Mouse (Mus musculus) liver, embryonic 13.5 days (tissue): ENCODE measurements around the gene N4bp2. TPM values are rescaled to one million over a fixed set of nuclear protein-coding genes. Genes with fewer than 3 reads are reported as not detected.

Experiments used
- ATAC-seq: fragments of 200-750 bp; cut with Nextera tagmentation; 2 replicates; pipeline ENCODE4 v1.8.0; 2017; ENCODE audit warnings: low read depth, mild to moderate bottlenecking, moderate number of reproducible peaks, moderate library complexity
- DNase-seq: peaks from one replicate; pipeline ENCODE4 v3.0.0; 2022
- H3K27ac ChIP-seq: fragments of 300-500 bp; sonication (generic); 2 replicates; pipeline ENCODE4 v1.5.1; 2015; ENCODE audit warnings: moderate library complexity, mild to moderate bottlenecking, inconsistent platforms
- H3K27me3 ChIP-seq: fragments of 300-500 bp; sonication (generic); 2 replicates; pipeline ENCODE4 v1.6.1; 2015; ENCODE audit warnings: mild to moderate bottlenecking, inconsistent platforms
- H3K36me3 ChIP-seq: fragments of 300-500 bp; sonication (generic); 2 replicates; pipeline ENCODE4 v1.6.1; 2015; ENCODE audit warnings: mild to moderate bottlenecking, inconsistent platforms
- H3K4me1 ChIP-seq: fragments of 300-500 bp; sonication (generic); replicated peaks from 2 replicates; pipeline ENCODE4 v1.6.1; 2015; ENCODE audit warnings: inconsistent platforms
- H3K4me2 ChIP-seq: fragments of 300-500 bp; sonication (generic); 2 replicates; pipeline ENCODE4 v1.6.1; 2015; ENCODE audit warnings: inconsistent platforms, mild to moderate bottlenecking, moderate library complexity
- H3K4me3 ChIP-seq: fragments of 300-500 bp; sonication (generic); replicated peaks from 2 replicates; pipeline ENCODE4 v1.5.1; 2015; ENCODE audit warnings: mild to moderate bottlenecking, inconsistent platforms
- H3K9ac ChIP-seq: fragments of 300-500 bp; sonication (generic); 2 replicates; pipeline ENCODE4 v1.6.1; 2015; ENCODE audit warnings: mild to moderate bottlenecking, inconsistent platforms
- H3K9me3 ChIP-seq: fragments of 300-500 bp; sonication (generic); replicated peaks from 2 replicates; pipeline ENCODE4 v1.6.1; 2016; ENCODE audit warnings: inconsistent platforms
- whole genome bisulfite sequencing: fragments of 180-500 bp; shearing (Covaris S2); methylation state at CpG from one replicate; pipeline ENCODE4 v1.1.7; 2015; ENCODE audit not compliant: insufficient replicate concordance; 5-methylcytosine and 5-hydroxymethylcytosine counted together
- polyA plus RNA-seq: library from polyadenylated mRNA; unstranded; fragments of >200 nt; fragmentation: Nextera tagmentation; extraction: Ambion mirVana; gene quantifications from 2 replicates; pipeline ENCODE4 v1.2.1, GENCODE M21; 2015

Gene N4bp2
- polyA plus RNA-seq, 1 experiment from 2014 or later, result 9.6 TPM

GRCm38 (mm10) chr5:65781769-65782715 lies 18.7 kb downstream of the N4bp2 start:
- Histone ChIP-seq H3K4me1 (peaks cover 2% of the 10 kb centered on the region; the same call in 1 of the 2 replicates), H3K9ac (no peak overlapping the region), H3K27me3 (no peaks in the 10 kb centered on the region), H3K27ac (no peak overlapping the region), H3K9me3 (no peaks in the 10 kb centered on the region), H3K4me3 (no peak overlapping the region), H3K4me2 (no peak overlapping the region), H3K36me3 (peaks cover 34% of the 10 kb centered on the region)
- ATAC-seq (no peak), DNase-seq (no peak)
- WGBS, result 71% methylated on average over 13 of the region's 13 CpGs

GRCm38 (mm10) chr5:65790604-65791225 lies 27.4 kb downstream of the N4bp2 start:
- no peak overlapping the region for H3K4me3 ChIP-seq
- peaks cover 41% of the 10 kb centered on the region for H3K36me3 ChIP-seq
- ATAC-seq (no peak), DNase-seq (no peak)
- H3K9me3 ChIP-seq, result no peaks in the 10 kb centered on the region
- no peak overlapping the region for H3K4me2 ChIP-seq
- H3K27ac ChIP-seq, result no peak overlapping the region
- 68% methylated on average over 16 of the region's 16 CpGs for WGBS
- H3K27me3 ChIP-seq, result no peaks in the 10 kb centered on the region
- H3K4me1 ChIP-seq, result peaks cover 15% of the 10 kb centered on the region
- H3K9ac ChIP-seq, result no peak overlapping the region

- WGBS, result 70% methylated on average over 3 of the region's 3 CpGs
- H3K36me3 ChIP-seq, result peaks cover 56% of the 10 kb centered on the region
- no peak for DNase-seq
Observed at GRCm38 (mm10) chr5:65794202-65794601, 30.9 kb downstream of the N4bp2 start.

GRCm38 (mm10) chr5:65794702-65795101 lies 31.4 kb downstream of the N4bp2 start:
- Histone ChIP-seq H3K27me3 (no peaks in the 10 kb centered on the region), H3K4me2 (no peak overlapping the region), H3K9ac (no peak overlapping the region), H3K4me3 (no peak overlapping the region), H3K4me1 (peaks cover 19% of the 10 kb centered on the region), H3K27ac (peak overlapping the region; percentile 71), H3K9me3 (no peaks in the 10 kb centered on the region), H3K36me3 (peaks cover 58% of the 10 kb centered on the region)
- DNase-seq, result no peak
- WGBS, result 52% methylated on average over 3 of the region's 3 CpGs
- peak; percentile 19; the same call in 1 of the 2 replicates for ATAC-seq

More at GRCm38 (mm10) chr5:65794202-65794601, 30.9 kb downstream of the N4bp2 start:
- Histone ChIP-seq H3K4me2 (no peak overlapping the region), H3K4me1 (peaks cover 19% of the 10 kb centered on the region), H3K4me3 (no peak overlapping the region), H3K9me3 (no peaks in the 10 kb centered on the region), H3K27me3 (no peaks in the 10 kb centered on the region), H3K9ac (no peak overlapping the region), H3K27ac (peak overlapping the region; percentile 71)
- no peak for ATAC-seq

- Histone ChIP-seq H3K4me2 (peak overlapping the region; percentile 21; the same call in 1 of the 2 replicates), H3K9ac (no peak overlapping the region), H3K4me1 (peaks cover 19% of the 10 kb centered on the region), H3K36me3 (peaks cover 57% of the 10 kb centered on the region), H3K27ac (peak overlapping the region; percentile 71), H3K4me3 (no peak overlapping the region), H3K27me3 (no peaks in the 10 kb centered on the region), H3K9me3 (no peaks in the 10 kb centered on the region)
- WGBS, result 26% methylated on average over 9 of the region's 9 CpGs
- ATAC-seq, result peak; percentile 91
- peak; percentile 40 for DNase-seq
Observed at GRCm38 (mm10) chr5:65795293-65795993, 32.1 kb downstream of the N4bp2 start.

GRCm38 (mm10) chr5:65795994-65796298 lies 32.6 kb downstream of the N4bp2 start:
- Histone ChIP-seq H3K27ac (peak overlapping the region; percentile 71), H3K27me3 (no peaks in the 10 kb centered on the region), H3K36me3 (peaks cover 53% of the 10 kb centered on the region), H3K9ac (no peak overlapping the region), H3K4me2 (no peak overlapping the region), H3K4me1 (peaks cover 19% of the 10 kb centered on the region), H3K4me3 (no peak overlapping the region), H3K9me3 (no peaks in the 10 kb centered on the region)
- DNase-seq (no peak), ATAC-seq (peak; percentile 41; the same call in 1 of the 2 replicates)
- WGBS, result 62% methylated on average over 1 of the region's 1 CpGs

- Histone ChIP-seq H3K9me3 (no peaks in the 10 kb centered on the region), H3K27me3 (no peaks in the 10 kb centered on the region), H3K27ac (no peak overlapping the region), H3K4me2 (no peak overlapping the region), H3K36me3 (peaks cover 54% of the 10 kb centered on the region), H3K4me1 (no peaks in the 10 kb centered on the region), H3K9ac (no peak overlapping the region), H3K4me3 (no peak overlapping the region)
- ATAC-seq (no peak), DNase-seq (no peak)
- 77% methylated on average over 5 of the region's 5 CpGs for WGBS
Observed at GRCm38 (mm10) chr5:65823601-65824133, 60.3 kb downstream of the N4bp2 start.

GRCm38 (mm10) chr5:65826476-65826875 lies 63.2 kb downstream of the N4bp2 start:
- Histone ChIP-seq H3K9me3 (no peaks in the 10 kb centered on the region), H3K27ac (no peak overlapping the region), H3K27me3 (no peaks in the 10 kb centered on the region), H3K4me2 (no peak overlapping the region), H3K4me3 (no peak overlapping the region), H3K4me1 (no peaks in the 10 kb centered on the region; the same call in 1 of the 2 replicates), H3K9ac (no peak overlapping the region), H3K36me3 (peaks cover 36% of the 10 kb centered on the region)
- WGBS, result 82% methylated on average over 4 of the region's 4 CpGs
- ATAC-seq, result no peak
- no peak for DNase-seq

GRCm38 (mm10) chr5:65827102-65827501 lies 63.8 kb downstream of the N4bp2 start:
- H3K36me3 ChIP-seq, result peaks cover 31% of the 10 kb centered on the region
- no peak overlapping the region for H3K4me2 ChIP-seq
- no peak overlapping the region for H3K9ac ChIP-seq
- H3K9me3 ChIP-seq, result no peaks in the 10 kb centered on the region
- DNase-seq (no peak), ATAC-seq (no peak)
- no peaks in the 10 kb centered on the region for H3K27me3 ChIP-seq
- 83% methylated on average over 8 of the region's 8 CpGs for WGBS
- no peak overlapping the region for H3K27ac ChIP-seq
- no peaks in the 10 kb centered on the region; the same call in 1 of the 2 replicates for H3K4me1 ChIP-seq
- H3K4me3 ChIP-seq, result no peak overlapping the region

- WGBS, result 67% methylated on average over 5 of the region's 5 CpGs
- H3K9me3 ChIP-seq, result no peaks in the 10 kb centered on the region
- H3K4me1 ChIP-seq, result no peaks in the 10 kb centered on the region; the same call in 1 of the 2 replicates
- no peak for DNase-seq
- H3K4me3 ChIP-seq, result no peak overlapping the region
- no peak for ATAC-seq
- no peak overlapping the region for H3K9ac ChIP-seq
- no peak overlapping the region for H3K27ac ChIP-seq
- H3K36me3 ChIP-seq, result peaks cover 23% of the 10 kb centered on the region
- no peak overlapping the region for H3K4me2 ChIP-seq
- H3K27me3 ChIP-seq, result no peaks in the 10 kb centered on the region
Observed at GRCm38 (mm10) chr5:65828261-65828660, 64.9 kb downstream of the N4bp2 start.

- H3K4me1 ChIP-seq, result no peaks in the 10 kb centered on the region; the same call in 1 of the 2 replicates
- no peak for DNase-seq
- WGBS, result 85% methylated on average over 2 of the region's 2 CpGs
- no peaks in the 10 kb centered on the region for H3K27me3 ChIP-seq
- no peaks in the 10 kb centered on the region for H3K9me3 ChIP-seq
- no peak overlapping the region for H3K4me3 ChIP-seq
- no peak overlapping the region for H3K4me2 ChIP-seq
- peaks cover 23% of the 10 kb centered on the region for H3K36me3 ChIP-seq
- H3K27ac ChIP-seq, result no peak overlapping the region
- ATAC-seq, result no peak
- H3K9ac ChIP-seq, result no peak overlapping the region
Observed at GRCm38 (mm10) chr5:65829059-65829458, 65.7 kb downstream of the N4bp2 start.
